Mouse (Mus musculus) stomach, embryonic 14.5 days (tissue): ENCODE data around the gene Cblc. TPM values are rescaled to one million over a fixed set of nuclear protein-coding genes. Genes with fewer than 3 reads are reported as not detected.

ENCODE experiments used
- ATAC-seq: fragments of 200-750 bp; cut with Nextera tagmentation; 2 replicates; pipeline ENCODE4 v1.8.0; 2017; ENCODE audit warnings: low read depth, moderate TSS enrichment; ENCODE audit not compliant: insufficient number of reproducible peaks, insufficient read depth, low FRiP score
- H3K27ac ChIP-seq: fragments of 300-500 bp; sonication (generic); 2 replicates; pipeline ENCODE4 v1.5.1; 2014; ENCODE audit warnings: mild to moderate bottlenecking, low read length, moderate library complexity, mixed read lengths
- H3K27me3 ChIP-seq: fragments of 300-500 bp; sonication (generic); 2 replicates; pipeline ENCODE4 v1.6.1; 2014; ENCODE audit warnings: low read length, control low read depth, mixed read lengths; ENCODE audit not compliant: control insufficient read depth, insufficient read depth
- H3K36me3 ChIP-seq: fragments of 300-500 bp; sonication (generic); 2 replicates; pipeline ENCODE4 v1.6.1; 2014; ENCODE audit warnings: mild to moderate bottlenecking, control low read depth, low read length, moderate library complexity, mixed read lengths; ENCODE audit not compliant: control insufficient read depth, insufficient read depth
- H3K4me1 ChIP-seq: fragments of 300-500 bp; sonication (generic); 2 replicates; pipeline ENCODE4 v1.6.1; 2014; ENCODE audit warnings: low read length, control low read depth, mixed read lengths; ENCODE audit not compliant: control insufficient read depth, insufficient read depth
- H3K4me2 ChIP-seq: fragments of 300-500 bp; sonication (generic); replicated peaks from 2 replicates; pipeline ENCODE4 v1.6.1; 2014; ENCODE audit warnings: low read depth, low read length, control low read depth
- H3K4me3 ChIP-seq: fragments of 300-500 bp; sonication (generic); 2 replicates; pipeline ENCODE4 v1.5.1; 2014; ENCODE audit warnings: low read depth, low read length, control low read depth
- H3K9ac ChIP-seq: fragments of 300-500 bp; sonication (generic); replicated peaks from 2 replicates; pipeline ENCODE4 v1.6.1; 2014; ENCODE audit warnings: low read depth, mild to moderate bottlenecking, control low read depth, low read length, moderate library complexity, mixed read lengths
- H3K9me3 ChIP-seq: fragments of 300-500 bp; sonication (generic); 2 replicates; pipeline ENCODE4 v1.6.1; 2016; ENCODE audit warnings: low read depth, low read length, control low read depth; ENCODE audit not compliant: control insufficient read depth
- WGBS: fragments of 180-500 bp; shearing (Covaris S2); extraction: QIAGEN DNeasy Blood & Tissue Kit; methylation state at CpG from one replicate; pipeline ENCODE4 v1.1.7; 2014; 5-methylcytosine and 5-hydroxymethylcytosine counted together
- polyA plus RNA-seq: library from polyadenylated mRNA; unstranded; fragments of >200 nt; fragmentation: Nextera tagmentation; extraction: Ambion mirVana; gene quantifications from 2 replicates; pipeline ENCODE4 v1.2.1, GENCODE M21; 2014

Gene Cblc
- polyA plus RNA-seq, 1 experiment from 2014 or later, result 17.7 TPM

DNA sequence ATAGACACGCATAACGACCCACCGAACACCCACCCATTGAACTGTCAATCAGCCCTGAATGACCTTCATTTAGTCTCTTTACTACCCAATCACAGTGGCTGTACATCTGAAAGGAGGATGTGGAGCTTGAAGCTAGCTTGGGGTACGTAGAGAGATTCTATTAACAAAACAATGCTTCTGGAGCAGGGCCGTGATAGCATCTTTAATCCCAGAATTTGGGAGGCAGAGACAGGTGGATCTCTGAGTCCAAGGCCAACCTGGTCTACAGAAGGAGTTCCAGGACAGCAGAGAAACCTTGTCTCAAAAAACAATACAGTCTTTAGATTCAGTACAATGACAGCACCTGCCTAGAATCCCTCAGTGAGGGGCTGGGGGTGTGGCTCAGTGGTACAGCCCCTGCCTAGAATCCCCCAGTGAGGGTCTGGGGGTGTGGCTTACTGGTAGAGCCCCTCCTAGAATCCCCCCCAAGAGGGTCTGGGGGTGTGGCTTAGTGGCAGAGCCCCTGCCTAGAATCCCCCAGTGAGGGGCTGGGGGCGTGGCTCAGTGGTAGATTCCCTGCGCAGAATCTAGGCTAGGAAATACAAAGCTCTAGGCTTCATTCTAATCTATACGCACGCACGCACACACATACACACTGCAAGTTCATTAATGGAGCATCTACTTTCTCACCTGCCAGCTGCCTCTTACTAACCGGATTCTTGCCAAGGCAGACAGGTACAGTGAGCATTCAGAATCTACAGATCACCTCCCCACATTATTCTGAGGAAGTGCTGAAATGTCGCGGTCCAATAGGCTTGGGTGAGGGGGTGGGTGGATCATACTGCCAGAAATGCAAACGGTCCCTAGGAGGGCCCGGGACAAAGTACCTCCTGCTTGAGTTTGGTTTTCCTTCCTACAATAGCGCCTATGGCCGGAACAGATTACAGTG is 19.0 kb upstream of the Cblc start:
- 30% methylated on average over 17 of the region's 17 CpGs for WGBS
- Histone ChIP-seq H3K36me3 (no peaks in the 10 kb centered on the region), H3K27me3 (no peaks in the 10 kb centered on the region), H3K4me1 (peaks cover 27% of the 10 kb centered on the region), H3K27ac (peak overlapping the region; percentile 64), H3K4me2 (peak overlapping the region; percentile 50), H3K9ac (no peak overlapping the region), H3K9me3 (no peaks in the 10 kb centered on the region; the same call in 1 of the 2 replicates), H3K4me3 (peak overlapping the region; percentile 33)
- peak; percentile 29; the same call in 1 of the 2 replicates for ATAC-seq

DNA sequence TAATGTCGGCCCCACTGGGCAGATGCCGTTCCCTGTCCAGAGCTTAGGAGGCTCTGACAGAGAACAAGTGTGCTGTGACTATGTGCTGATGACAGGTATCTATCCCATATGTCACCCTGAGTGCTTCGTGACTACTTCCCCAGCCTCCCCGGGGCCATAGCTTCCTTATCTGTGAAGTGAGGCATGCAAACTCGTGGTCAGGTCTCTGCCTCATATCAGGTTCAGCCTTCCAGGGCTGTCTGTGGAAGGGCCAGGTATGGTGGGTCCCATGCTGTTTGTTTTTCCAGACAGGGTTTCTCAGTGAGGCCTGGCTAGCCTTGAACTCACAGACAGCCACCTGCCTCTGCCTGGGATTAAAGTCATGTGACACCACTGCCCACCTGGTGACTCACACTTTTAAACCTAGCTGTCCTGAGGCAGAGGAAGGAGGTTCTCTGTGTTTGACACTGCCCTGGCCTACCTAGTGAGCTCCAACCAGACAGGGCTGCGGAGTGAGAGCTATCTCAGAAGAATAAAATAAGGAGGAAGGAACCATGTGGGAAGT is 17.0 kb upstream of the Cblc start:
- Histone ChIP-seq H3K9ac (no peak overlapping the region), H3K27ac (no peak overlapping the region), H3K36me3 (no peaks in the 10 kb centered on the region), H3K4me3 (no peak overlapping the region), H3K9me3 (no peaks in the 10 kb centered on the region), H3K4me1 (peaks cover 27% of the 10 kb centered on the region), H3K27me3 (no peaks in the 10 kb centered on the region; the same call in 1 of the 2 replicates), H3K4me2 (no peak overlapping the region)
- WGBS, result 77% methylated on average over 6 of the region's 6 CpGs
- no peak for ATAC-seq

DNA sequence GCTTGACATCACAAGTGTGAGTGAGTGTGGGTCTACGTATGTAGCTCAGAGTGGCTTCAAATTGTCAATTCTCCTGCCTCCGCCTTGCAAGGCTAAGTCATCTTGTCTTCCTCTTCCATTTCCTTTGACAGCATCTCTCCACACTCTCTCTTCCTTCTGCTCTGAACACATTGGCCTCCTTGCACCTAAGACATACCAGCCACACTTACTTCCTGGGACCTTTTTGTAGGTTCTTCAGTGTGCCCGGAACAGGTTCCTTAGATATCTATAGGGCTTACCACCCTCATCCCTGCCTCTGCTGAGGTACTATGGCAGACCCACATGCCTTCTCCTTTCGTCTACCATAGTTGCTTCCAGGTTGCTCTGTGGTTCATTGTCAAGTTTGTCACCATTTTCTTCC is 16.6 kb upstream of the Cblc start:
- no peak overlapping the region for H3K9ac ChIP-seq
- no peaks in the 10 kb centered on the region; the same call in 1 of the 2 replicates for H3K27me3 ChIP-seq
- no peak overlapping the region for H3K4me2 ChIP-seq
- H3K4me1 ChIP-seq, result peaks cover 24% of the 10 kb centered on the region
- WGBS, result 82% methylated on average over 4 of the region's 4 CpGs
- ATAC-seq, result no peak
- H3K9me3 ChIP-seq, result no peaks in the 10 kb centered on the region
- H3K4me3 ChIP-seq, result no peak overlapping the region
- no peaks in the 10 kb centered on the region for H3K36me3 ChIP-seq
- H3K27ac ChIP-seq, result no peak overlapping the region

DNA sequence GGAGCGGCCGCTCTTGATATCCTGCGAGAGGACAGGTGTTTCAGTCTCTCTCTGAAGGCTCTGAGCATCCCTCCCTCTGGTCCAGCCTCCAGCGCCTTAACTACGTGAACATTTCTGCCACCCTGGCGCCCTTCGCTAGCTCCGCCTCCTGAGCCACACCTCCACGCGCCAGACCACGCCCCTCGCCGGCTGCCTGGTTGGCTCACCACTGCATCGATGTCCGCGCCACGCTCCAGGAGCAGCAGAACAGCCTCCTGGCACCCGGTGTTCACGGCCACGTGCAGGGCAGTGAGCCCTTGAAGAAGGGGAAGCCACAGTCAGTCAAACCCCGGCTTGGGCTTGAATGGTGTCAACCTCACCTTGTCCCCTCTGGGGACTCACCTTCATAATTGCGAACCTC is 14.5 kb upstream of the Cblc start:
- H3K9ac ChIP-seq, result no peak overlapping the region
- peaks cover 10% of the 10 kb centered on the region; the same call in 1 of the 2 replicates for H3K4me1 ChIP-seq
- WGBS, result 12% methylated on average over 22 of the region's 22 CpGs
- H3K9me3 ChIP-seq, result no peaks in the 10 kb centered on the region
- no peak overlapping the region for H3K27ac ChIP-seq
- no peaks in the 10 kb centered on the region for H3K36me3 ChIP-seq
- H3K27me3 ChIP-seq, result no peaks in the 10 kb centered on the region; the same call in 1 of the 2 replicates
- H3K4me2 ChIP-seq, result peak overlapping the region; percentile 23
- H3K4me3 ChIP-seq, result no peak overlapping the region; the same call in 1 of the 2 replicates
- peak; percentile 60 for ATAC-seq

DNA sequence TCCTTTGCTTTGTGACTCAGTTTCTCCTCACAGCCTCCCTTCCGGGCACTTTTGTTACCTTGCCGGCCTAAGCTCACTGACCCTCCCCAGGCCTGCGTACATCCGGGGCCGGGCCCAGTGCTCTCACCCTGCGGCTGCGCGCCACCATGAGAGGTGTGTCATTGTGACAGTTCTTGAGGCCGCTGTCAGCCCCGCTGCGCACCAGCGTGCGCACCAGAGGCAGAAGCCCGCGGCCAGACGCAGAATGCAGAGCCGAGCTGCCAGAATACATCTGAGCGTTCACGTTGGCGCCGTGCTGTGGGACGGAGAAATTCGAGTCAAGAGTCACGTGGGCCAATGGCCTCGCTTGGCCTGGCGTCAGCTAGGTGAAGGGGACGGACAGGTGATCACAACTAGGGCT is 12.8 kb upstream of the Cblc start:
- WGBS, result 11% methylated on average over 27 of the region's 27 CpGs
- H3K9me3 ChIP-seq, result no peaks in the 10 kb centered on the region
- H3K36me3 ChIP-seq, result no peaks in the 10 kb centered on the region
- H3K4me3 ChIP-seq, result no peak overlapping the region
- no peak for ATAC-seq
- H3K27me3 ChIP-seq, result no peaks in the 10 kb centered on the region; the same call in 1 of the 2 replicates
- peak overlapping the region; percentile 24; the same call in 1 of the 2 replicates for H3K4me2 ChIP-seq
- no peak overlapping the region for H3K9ac ChIP-seq
- peaks cover 6% of the 10 kb centered on the region; the same call in 1 of the 2 replicates for H3K4me1 ChIP-seq
- no peak overlapping the region for H3K27ac ChIP-seq

DNA sequence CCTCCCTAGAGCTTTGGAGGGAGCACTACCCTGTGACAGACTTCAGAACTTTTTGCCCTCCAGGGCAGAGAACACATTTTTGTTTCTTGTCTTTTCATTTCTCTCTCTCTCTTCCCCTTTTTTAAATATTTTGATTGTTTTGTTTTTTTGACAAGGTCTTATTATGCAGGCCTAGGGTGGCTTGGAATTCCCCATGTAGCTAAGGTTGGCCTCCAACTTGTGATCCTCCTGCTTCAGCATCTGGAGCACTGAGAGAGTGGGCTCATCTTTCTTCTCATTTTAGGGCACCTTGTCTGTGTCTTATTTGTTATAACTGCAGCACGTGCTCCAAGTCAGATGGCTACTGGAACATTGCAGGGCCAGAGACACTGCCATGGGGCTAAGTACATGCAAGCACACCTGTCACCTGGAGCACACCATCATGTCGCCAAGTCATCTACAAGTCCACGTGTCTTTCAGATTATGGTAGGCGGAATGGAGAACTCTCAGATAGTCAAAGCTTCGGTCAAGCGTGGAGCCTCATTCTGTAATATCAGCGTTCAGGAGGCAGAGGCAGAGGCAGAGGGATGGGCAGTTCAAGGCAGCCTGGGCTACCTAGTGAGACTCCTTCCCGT is 9.9 kb upstream of the Cblc start:
- H3K4me3 ChIP-seq, result no peak overlapping the region
- no peak for ATAC-seq
- H3K4me2 ChIP-seq, result no peak overlapping the region
- H3K4me1 ChIP-seq, result peaks cover 6% of the 10 kb centered on the region; the same call in 1 of the 2 replicates
- 89% methylated on average over 8 of the region's 8 CpGs for WGBS
- no peak overlapping the region for H3K27ac ChIP-seq
- no peaks in the 10 kb centered on the region; the same call in 1 of the 2 replicates for H3K27me3 ChIP-seq
- H3K9me3 ChIP-seq, result no peaks in the 10 kb centered on the region
- no peak overlapping the region for H3K9ac ChIP-seq
- H3K36me3 ChIP-seq, result no peaks in the 10 kb centered on the region

DNA sequence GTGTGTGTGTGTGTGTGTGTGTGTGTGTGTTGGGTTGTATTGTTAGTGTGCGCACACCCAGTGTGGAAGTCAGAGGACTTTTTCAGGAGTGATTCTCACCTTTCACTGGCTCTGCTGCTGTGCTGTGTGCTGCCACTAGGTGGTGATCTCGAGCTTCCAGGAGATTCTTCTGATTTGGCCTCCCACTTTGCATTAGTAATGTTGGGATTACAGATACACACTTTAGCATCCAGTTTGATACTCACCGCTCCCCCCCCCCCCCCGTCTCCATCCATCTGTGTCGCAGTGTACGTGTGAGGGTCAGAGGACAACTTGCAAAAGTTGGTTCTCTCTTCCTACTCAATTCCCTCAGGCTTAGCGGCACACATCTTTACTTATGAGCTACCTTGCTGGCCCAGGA is 6.4 kb upstream of the Cblc start:
- no peak; the same call in 1 of the 2 replicates for ATAC-seq
- WGBS, result 22% methylated on average over 7 of the region's 7 CpGs
- no peaks in the 10 kb centered on the region for H3K27me3 ChIP-seq
- no peak overlapping the region for H3K4me2 ChIP-seq
- H3K27ac ChIP-seq, result no peak overlapping the region
- no peak overlapping the region for H3K4me3 ChIP-seq
- H3K9me3 ChIP-seq, result no peaks in the 10 kb centered on the region
- H3K9ac ChIP-seq, result no peak overlapping the region
- H3K36me3 ChIP-seq, result no peaks in the 10 kb centered on the region
- no peaks in the 10 kb centered on the region for H3K4me1 ChIP-seq

DNA sequence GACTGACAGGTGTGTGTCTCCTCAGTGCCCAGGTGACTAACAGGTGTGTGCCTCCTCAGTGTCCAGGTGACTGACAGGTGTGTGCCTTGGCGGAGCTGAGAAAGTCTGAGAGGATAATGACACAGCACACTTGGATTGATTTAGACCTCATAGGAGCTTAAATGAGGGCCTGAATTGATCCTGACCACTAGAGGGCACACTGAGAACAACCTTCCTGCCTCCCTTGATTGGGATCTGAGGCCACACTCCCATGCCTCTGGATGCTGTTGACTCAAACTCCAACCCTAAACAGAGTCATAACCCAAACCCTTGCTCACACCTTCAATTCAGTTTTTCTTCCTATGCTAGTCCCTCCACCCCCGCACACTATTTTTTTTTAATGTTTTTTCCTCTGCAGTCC is 4.2 kb upstream of the Cblc start:
- Histone ChIP-seq H3K4me2 (no peak overlapping the region), H3K4me3 (no peak overlapping the region), H3K9me3 (no peaks in the 10 kb centered on the region), H3K27ac (no peak overlapping the region), H3K9ac (no peak overlapping the region), H3K27me3 (peaks cover 10% of the 10 kb centered on the region; the same call in 1 of the 2 replicates), H3K36me3 (no peaks in the 10 kb centered on the region), H3K4me1 (no peaks in the 10 kb centered on the region)
- ATAC-seq, result no peak
- WGBS, result 18% methylated on average over 2 of the region's 2 CpGs
